Mouse (Mus musculus): ENCODE data around the gene Agbl1. TPM values are rescaled to one million over a fixed set of nuclear protein-coding genes. Genes with fewer than 3 reads are reported as not detected.

Gene Agbl1
- polyA plus RNA-seq, 1 experiment, result 0.28 TPM

DNA sequence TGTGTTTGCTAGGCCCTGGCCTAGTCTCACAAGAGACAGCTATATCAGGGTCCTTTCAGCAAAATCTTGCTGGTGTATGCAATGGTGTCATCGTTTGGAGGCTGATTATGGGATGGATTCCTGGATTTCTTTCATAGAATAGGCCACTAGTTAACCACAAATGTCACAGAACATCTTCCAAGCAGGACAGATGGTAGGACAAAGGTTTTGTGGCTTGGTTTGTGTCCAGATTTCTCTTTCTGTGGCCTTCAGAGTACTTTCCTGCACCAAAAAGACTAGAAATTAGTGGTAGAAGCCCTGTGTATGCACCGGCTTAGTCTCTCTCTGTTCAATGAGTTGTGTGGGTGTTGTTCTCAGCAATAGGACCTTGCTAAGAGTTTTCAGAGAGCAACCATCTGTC, 590.9 kb downstream of the Agbl1 start:
- WGBS, result 70% methylated on average over 2 of the region's 2 CpGs
- no peaks in the 10 kb centered on the region for H3K4me1 ChIP-seq (ENCODE audit: control insufficient read depth, insufficient read depth, low read length)

DNA sequence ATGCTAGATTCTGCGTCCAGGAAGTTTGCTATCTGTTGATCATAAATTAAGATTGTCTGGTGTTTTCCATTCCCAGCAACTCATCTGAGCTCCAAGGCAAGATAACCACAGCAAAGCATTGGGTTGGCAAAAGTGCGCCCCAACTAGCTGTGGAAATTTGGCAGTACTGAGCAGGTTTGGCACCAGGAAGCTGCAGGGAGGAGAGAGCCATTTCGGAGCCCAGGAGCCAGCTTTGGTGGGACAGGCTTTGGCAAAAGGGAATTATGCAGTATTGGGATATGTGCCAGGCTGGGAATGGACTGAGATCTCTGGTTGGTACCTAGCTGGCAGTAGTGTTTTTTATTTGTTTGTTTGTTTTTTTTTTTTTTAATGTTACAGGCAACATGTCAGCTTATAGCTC, 612.5 kb downstream of the Agbl1 start:
- Histone ChIP-seq H3K4me3 (replicated peaks; ENCODE audit: extremely low read depth, low read depth, low read length) (no peak overlapping the region), H3K4me1 (ENCODE audit: control insufficient read depth, insufficient read depth, low read length) (no peaks in the 10 kb centered on the region)
- TF ChIP-seq POLR2A (IDR thresholded peaks at IDR 0.05; ENCODE audit: borderline replicate concordance, extremely low read depth, low read depth, low read length), result no peak
- no peak for TF ChIP-seq CTCF (IDR thresholded peaks at IDR 0.05; ENCODE audit: insufficient read depth, low read length)
- 82% methylated on average over 3 of the region's 3 CpGs for WGBS
- DNase-seq, result no peak

More for the DNA sequence above, 590.9 kb downstream of the Agbl1 start:
- H3K4me3 ChIP-seq (replicated peaks; ENCODE audit: extremely low read depth, low read depth, low read length), result no peak overlapping the region
- no peak for DNase-seq
- TF ChIP-seq POLR2A (IDR thresholded peaks at IDR 0.05; ENCODE audit: borderline replicate concordance, extremely low read depth, low read depth, low read length), result no peak

GRCm38 (mm10) chr7:76889416-76890209, 659.9 kb downstream of the Agbl1 start:
- TF ChIP-seq CTCF (IDR thresholded peaks at IDR 0.05; ENCODE audit: insufficient read depth, low read length), result no peak
- TF ChIP-seq POLR2A (IDR thresholded peaks at IDR 0.05; ENCODE audit: borderline replicate concordance, extremely low read depth, low read depth, low read length), result no peak
- H3K4me1 ChIP-seq (ENCODE audit: control insufficient read depth, insufficient read depth, low read length), result no peaks in the 10 kb centered on the region
- no peak for DNase-seq
- H3K4me3 ChIP-seq (replicated peaks; ENCODE audit: extremely low read depth, low read depth, low read length), result no peak overlapping the region
- 70% methylated on average over 22 of the region's 22 CpGs for WGBS

- H3K4me1 ChIP-seq (ENCODE audit: control insufficient read depth, insufficient read depth, low read length), result no peaks in the 10 kb centered on the region
- H3K4me3 ChIP-seq (replicated peaks; ENCODE audit: extremely low read depth, low read depth, low read length), result no peak overlapping the region
- DNase-seq, result no peak
- TF ChIP-seq CTCF (IDR thresholded peaks at IDR 0.05; ENCODE audit: insufficient read depth, low read length) (no peak), POLR2A (IDR thresholded peaks at IDR 0.05; ENCODE audit: borderline replicate concordance, extremely low read depth, low read depth, low read length) (no peak)
- 86% methylated on average over 1 of the region's 1 CpGs for WGBS
Observed at GRCm38 (mm10) chr7:76904096-76904495, 674.4 kb downstream of the Agbl1 start.

- H3K4me3 ChIP-seq (replicated peaks; ENCODE audit: extremely low read depth, low read depth, low read length), result no peak overlapping the region
- no peak for DNase-seq
- H3K4me1 ChIP-seq (ENCODE audit: control insufficient read depth, insufficient read depth, low read length), result no peaks in the 10 kb centered on the region
- TF ChIP-seq POLR2A (IDR thresholded peaks at IDR 0.05; ENCODE audit: borderline replicate concordance, extremely low read depth, low read depth, low read length) (no peak), CTCF (IDR thresholded peaks at IDR 0.05; ENCODE audit: insufficient read depth, low read length) (no peak)
- 80% methylated on average over 5 of the region's 5 CpGs for whole genome bisulfite sequencing
Observed at GRCm38 (mm10) chr7:76911672-76912071, 682.0 kb downstream of the Agbl1 start.

GRCm38 (mm10) chr7:76918871-76919270, 689.2 kb downstream of the Agbl1 start:
- Histone ChIP-seq H3K4me3 (replicated peaks; ENCODE audit: extremely low read depth, low read depth, low read length) (no peak overlapping the region), H3K4me1 (ENCODE audit: control insufficient read depth, insufficient read depth, low read length) (no peaks in the 10 kb centered on the region)
- TF ChIP-seq CTCF (IDR thresholded peaks at IDR 0.05; ENCODE audit: insufficient read depth, low read length) (no peak), POLR2A (IDR thresholded peaks at IDR 0.05; ENCODE audit: borderline replicate concordance, extremely low read depth, low read depth, low read length) (no peak)
- no peak for DNase-seq

- TF ChIP-seq POLR2A (IDR thresholded peaks at IDR 0.05; ENCODE audit: borderline replicate concordance, extremely low read depth, low read depth, low read length), result no peak
- TF ChIP-seq CTCF (IDR thresholded peaks at IDR 0.05; ENCODE audit: insufficient read depth, low read length), result no peak
- Histone ChIP-seq H3K4me3 (replicated peaks; ENCODE audit: extremely low read depth, low read depth, low read length) (no peak overlapping the region), H3K4me1 (ENCODE audit: control insufficient read depth, insufficient read depth, low read length) (no peaks in the 10 kb centered on the region)
- 40% methylated on average over 2 of the region's 2 CpGs for whole genome bisulfite sequencing
- no peak for DNase-seq
Observed at GRCm38 (mm10) chr7:76921671-76922070, 692.0 kb downstream of the Agbl1 start.

GRCm38 (mm10) chr7:76935219-76935618, 705.5 kb downstream of the Agbl1 start:
- DNase-seq, result no peak
- H3K4me1 ChIP-seq (ENCODE audit: control insufficient read depth, insufficient read depth, low read length), result no peaks in the 10 kb centered on the region
- H3K4me3 ChIP-seq (replicated peaks; ENCODE audit: extremely low read depth, low read depth, low read length), result no peak overlapping the region
- TF ChIP-seq POLR2A (IDR thresholded peaks at IDR 0.05; ENCODE audit: borderline replicate concordance, extremely low read depth, low read depth, low read length) (no peak), CTCF (IDR thresholded peaks at IDR 0.05; ENCODE audit: insufficient read depth, low read length) (no peak)

DNA sequence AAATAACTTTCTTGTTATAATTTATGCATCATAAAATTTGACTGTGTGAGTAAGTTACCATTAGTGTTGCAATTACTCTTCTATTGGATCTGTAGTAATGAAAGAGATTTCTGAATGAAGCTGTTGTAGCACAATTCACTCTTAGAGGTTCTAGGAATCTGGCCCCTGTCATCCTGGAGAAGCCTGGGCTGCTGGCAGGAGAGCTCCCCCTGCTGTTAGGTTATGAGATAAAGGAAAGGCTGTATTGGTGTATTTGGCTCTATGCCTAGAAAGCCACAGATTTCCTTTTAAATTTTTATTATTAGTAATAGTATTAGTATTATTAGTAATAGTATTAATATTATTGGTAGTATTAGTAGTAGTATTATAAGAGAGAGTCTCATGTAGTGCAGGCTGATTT, 711.8 kb downstream of the Agbl1 start:
- Histone ChIP-seq H3K4me3 (replicated peaks; ENCODE audit: extremely low read depth, low read depth, low read length) (no peak overlapping the region), H3K4me1 (ENCODE audit: control insufficient read depth, insufficient read depth, low read length) (no peaks in the 10 kb centered on the region)
- TF ChIP-seq CTCF (IDR thresholded peaks at IDR 0.05; ENCODE audit: insufficient read depth, low read length) (peak; percentile 58), POLR2A (IDR thresholded peaks at IDR 0.05; ENCODE audit: borderline replicate concordance, extremely low read depth, low read depth, low read length) (no peak)
- no peak for DNase-seq

DNA sequence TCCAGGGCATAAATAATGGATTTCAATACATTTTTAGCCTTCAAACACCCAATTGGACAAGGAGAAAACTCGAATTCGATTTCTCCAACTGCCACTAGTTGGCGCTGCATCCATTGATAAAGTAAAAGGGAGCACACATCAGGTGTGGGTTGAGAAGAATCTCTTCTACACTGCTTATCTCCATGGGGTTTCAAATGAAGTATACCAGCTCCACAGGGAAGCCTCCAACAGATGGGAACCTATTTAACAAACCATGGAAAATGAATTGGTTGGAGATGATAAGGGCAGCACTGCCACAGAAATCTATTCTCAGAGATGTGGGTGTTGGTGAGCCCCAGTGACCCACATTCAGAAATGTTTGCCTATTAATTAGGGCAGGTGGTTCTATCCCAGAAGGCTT, 741.6 kb downstream of the Agbl1 start:
- Histone ChIP-seq H3K4me3 (replicated peaks; ENCODE audit: extremely low read depth, low read depth, low read length) (no peak overlapping the region), H3K4me1 (ENCODE audit: control insufficient read depth, insufficient read depth, low read length) (no peaks in the 10 kb centered on the region)
- no peak for DNase-seq
- WGBS, result 12% methylated on average over 3 of the region's 3 CpGs
- TF ChIP-seq POLR2A (IDR thresholded peaks at IDR 0.05; ENCODE audit: borderline replicate concordance, extremely low read depth, low read depth, low read length) (no peak), CTCF (IDR thresholded peaks at IDR 0.05; ENCODE audit: insufficient read depth, low read length) (no peak)
